Mouse (Mus musculus) megakaryocyte, adult 5-6 weeks (primary cell): ENCODE data around the gene Asb11. TPM values are rescaled to one million over a fixed set of nuclear protein-coding genes. Genes with fewer than 3 reads are reported as not detected.
A peak's percentile ranks its signal among the peaks of the same experiment; 100 is the strongest.

Source experiments
- ATAC-seq: 2 replicates; pipeline ENCODE4 v1.8.0; 2016; ENCODE audit warnings: mild to moderate bottlenecking, inconsistent platforms; ENCODE audit not compliant: poor library complexity, severe bottlenecking
- total RNA-seq, 2 experiments: library from RNA; stranded (forward) in 1 of 2; stranded (reverse) in 1 of 2; fragments of 153-499, 151-499 nt in 1 of 2; fragments of 221-1000, 200-1000 nt in 1 of 2; gene quantifications; 2 replicates each; pipeline versions ENCODE4 v1.2.3 to v1.2.4; 2015 to 2017

Gene Asb11
- total RNA-seq, 2 experiments from 2014 or later: not detected

DNA sequence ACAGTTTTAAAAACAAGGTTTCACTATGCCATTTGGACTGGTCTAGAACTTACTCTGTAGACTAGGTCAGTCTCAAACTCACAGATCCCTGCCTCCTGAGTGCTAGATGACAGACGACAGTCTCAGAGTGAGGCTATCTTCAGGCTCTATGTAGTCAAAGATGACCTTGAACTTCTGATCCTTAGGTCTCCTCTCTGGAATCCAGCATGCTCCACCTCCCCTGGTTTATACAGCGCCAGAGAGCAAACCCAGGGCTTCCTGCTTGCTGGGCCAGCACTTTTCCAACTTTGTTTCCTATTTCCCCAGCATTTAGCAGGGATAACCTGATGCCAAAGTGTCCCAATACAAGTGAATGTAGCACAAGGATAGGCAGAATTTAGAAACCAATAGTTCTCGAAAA, 3.9 kb downstream of the Asb11 start:
- ATAC-seq: no peak

DNA sequence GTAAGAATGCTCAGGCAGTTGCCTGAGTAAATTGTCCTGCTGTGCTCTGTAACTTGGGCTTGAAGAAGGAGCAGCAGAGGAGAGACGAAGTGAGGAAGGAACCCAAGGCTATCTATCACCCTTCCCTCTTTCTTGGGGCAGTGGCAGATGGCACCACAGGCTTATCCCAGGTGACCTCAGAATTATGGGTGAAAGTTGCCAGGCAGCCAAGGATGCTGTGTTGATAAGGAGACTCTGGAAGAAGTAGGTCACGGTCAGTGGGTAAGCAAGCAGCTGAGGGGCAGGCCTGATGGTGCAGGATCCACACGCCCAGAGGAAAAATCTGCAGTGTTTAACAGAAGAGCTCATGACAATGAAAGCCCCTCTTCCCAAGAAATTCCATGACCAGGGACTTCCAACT, 4.5 kb downstream of the Asb11 start:
- no peak for ATAC-seq

DNA sequence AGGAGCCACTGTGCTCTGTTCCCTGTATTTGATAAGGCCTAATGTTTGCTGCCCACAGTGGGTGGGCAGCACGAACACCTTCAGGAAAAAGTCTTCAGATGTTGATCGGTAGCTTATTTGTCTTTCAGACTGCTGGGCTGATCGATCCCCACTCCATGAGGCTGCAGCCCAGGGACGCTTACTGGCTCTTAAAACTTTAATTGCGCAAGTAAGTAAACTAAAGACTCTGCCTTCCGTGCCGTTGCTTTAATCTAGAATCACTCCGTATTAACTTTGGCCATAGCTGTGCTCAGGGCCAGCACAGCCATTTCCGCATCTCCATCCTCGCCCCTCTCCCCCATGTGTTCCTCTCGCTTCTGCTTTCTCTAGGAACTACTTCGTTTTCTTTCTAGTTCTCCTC, 8.8 kb downstream of the Asb11 start:
- ATAC-seq: no peak

DNA sequence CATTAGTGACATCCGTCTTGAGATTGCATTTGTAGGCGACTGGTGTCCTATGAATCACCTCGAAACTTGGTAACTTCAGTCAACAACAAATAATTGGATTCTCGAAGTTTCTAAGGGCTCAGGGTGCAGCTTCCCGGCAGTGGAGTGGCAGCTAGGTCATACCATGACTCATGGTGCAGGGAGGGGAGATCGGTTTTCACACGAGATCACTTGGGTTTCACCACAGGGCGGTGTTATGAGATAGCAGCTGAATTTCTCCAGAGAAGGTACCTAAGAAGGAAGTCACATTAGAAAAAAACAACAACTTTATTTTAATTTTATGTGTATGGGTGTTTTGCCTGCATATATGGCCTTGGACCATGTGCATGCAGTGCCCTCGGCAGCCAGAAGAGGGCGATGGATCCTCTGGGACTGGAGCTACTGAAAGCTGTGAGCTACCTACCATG, 9.3 kb downstream of the Asb11 start:
- peak; percentile 62; the same call in 1 of the 2 replicates for ATAC-seq

DNA sequence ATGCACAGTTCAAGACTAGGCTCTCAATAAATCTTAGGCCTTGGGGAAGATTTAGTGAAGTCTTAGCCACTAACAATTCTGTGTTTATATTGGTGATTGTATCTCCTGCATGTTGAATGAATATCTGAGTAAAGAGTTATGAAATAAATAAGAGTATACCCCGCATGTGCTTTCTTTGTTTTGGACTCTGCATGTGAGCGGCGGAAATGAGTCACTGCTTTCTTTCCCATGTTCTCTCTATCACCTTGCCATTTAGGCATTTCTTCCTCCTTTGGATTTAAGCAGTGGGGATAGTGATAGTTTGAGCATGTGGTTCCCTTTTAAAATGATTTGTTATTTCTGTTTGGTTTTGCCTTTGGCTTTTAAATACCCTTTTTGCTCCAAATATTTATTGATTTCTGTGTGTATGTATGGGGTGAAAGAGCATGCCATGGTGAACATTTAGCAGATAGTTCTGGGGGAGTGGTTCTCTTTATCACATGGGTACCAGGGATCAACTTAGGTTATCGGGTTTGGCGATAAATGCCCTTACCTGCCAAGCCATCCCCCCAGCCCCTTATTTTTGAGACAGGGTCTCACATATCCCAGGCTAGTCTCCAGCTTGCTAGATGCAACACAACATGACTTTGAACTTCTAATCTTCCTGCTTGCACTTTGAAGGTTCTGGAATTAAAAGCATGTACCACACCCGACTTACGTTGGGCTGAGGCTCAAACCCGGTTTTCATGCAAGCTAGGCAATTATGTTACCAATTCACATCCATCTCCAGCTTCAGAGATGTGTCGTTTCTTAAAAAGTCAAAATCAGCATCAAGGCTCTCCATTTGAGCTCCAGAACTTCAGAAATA, 10.3 kb downstream of the Asb11 start:
- no peak for ATAC-seq

DNA sequence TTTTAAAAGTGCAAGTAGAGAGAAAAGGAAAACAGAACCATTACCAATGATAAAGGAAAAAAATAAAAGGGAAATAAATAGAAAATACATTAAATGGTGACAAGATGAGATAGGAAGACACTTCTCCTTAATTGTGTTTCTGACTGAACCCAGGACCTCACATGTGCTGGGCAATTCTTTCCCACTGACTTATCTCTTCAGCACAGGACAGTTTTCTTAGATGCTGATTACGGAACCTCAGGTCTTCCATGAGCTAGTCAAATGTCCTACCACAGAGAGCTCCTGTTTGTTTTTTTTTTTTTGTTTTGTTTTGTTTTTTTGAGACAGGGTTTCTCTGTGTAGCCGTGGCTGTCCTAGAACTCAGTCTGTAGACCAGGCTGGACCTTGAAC, 10.9 kb downstream of the Asb11 start:
- ATAC-seq: no peak

DNA sequence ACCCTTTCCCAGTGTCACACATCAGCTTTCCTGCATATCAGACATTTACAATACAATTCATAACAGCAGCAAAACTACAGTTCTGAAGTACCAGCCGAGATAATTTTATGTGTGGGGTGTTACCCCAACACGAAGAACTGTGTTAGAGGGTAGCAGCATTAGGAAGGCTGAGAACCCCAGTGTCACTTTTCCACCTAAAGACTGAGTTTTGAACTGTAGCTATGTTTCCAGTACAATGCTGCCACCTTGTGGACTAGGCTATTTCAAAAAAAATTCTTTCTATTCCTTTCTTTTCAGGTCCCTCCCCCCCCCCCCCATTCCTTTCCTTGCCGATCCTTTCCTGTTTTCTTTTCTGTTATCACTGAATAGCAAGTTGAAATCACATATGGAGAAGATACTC, 12.4 kb downstream of the Asb11 start:
- peak; percentile 73 for ATAC-seq

DNA sequence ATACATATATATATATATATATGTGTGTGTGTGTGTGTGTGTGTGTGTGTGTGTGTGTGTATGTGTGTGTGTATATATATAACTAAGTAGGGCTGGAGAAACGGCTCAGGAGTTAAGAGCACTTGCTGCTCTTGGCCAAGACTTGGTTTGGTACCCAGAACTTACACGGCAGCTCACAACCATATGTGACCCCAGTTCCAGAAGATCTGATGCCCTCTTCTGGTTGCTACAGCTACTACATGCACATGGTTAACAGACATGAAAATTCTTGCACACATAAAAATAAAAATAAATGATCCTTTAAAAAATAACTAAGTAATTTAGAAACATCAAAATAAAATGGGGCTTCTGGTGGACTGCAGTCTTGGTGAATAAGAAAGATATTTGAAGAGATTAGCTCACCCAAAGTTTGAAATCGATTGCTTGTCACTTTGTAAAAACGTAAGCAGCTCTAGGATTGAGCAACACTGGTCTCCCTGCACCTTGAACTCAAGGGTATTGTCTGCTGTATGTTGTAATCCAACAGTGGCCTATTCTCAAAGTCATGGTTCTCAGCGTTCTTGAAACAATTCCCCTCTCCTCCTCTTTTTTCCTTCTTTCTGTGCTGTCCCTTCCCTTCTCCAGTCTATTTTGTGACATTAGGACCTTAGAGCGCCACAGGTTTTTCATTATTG, 22.5 kb downstream of the Asb11 start:
- ATAC-seq: no peak

DNA sequence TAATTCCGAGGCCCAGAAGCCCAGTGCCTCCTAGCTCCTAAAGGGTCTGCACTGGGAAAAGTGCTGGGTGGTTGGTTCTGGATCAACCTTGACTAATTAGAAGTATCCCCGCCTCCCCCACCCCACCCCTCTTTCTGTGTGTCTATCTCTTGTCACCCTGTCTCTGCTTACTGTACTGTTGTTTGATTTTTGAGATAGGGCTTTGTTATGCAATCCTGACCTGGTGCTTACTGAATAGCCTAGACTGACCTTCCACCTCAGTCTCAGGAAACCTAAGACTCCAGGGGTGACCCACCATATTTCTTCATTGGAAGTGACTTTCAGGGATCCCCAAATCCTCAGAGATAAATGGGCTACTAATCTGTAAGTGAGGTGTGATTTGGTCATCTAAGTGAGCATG, 65.5 kb downstream of the Asb11 start:
- no peak for ATAC-seq

DNA sequence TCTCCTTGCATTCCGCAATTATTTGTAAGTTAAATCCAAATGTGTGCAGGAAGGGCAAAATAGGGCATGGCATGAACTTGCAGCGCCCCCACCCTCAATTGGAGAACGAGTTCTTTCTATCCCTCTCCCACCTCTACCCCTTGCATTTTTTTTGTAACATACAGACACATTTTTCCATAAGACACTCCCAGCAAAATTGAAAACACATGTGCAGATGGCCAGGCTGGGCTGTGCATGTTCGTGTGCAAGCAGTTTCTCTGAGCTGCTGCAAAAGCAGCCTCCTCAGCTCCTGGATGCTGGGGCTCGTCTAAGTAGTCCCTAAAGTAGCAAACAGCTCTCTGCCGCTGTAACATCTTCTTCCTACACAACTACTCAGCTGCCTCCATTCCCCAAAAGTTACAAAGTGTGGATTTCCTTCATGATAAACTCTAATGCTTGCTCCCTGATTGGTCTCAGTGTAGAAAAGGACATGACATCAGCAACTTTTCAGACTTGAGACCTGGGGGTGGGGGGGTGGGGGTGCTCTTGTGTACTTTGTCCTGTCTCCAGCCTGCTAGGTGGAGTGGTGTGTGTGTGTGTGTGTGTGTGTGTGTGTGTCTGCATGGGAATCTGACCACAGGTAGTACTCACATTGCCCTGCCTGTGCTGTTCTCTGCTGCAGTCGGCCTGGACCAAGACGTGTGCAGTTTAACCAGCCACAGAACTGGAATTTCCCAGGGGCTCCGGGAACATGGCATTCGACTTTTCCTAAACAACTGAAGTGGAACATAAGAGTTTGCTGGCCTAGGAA, 69.1 kb downstream of the Asb11 start, which contains the start of gene Asb9:
Gene Asb9 (plus strand): TSS at position 619 of the 790 bp plus-strand sequence.
- ATAC-seq: no peak

DNA sequence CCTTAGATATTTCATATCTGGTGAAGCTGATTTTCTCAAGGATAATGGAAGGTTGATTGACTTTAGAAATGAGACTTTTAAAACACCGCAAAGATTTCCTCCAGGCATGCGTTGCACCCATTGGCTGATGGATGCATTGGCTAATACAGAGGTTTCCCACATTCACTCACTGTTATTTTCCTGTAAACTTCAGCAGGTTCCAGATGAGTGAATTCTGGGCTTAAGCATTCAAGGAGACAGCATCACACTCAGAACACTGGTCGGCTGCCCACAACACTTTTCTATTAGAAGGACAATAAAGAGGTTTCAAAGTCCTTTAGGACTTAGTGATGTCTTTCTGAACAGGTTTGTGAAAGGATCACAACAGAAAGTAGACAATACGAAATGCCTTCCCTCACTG, 70.3 kb downstream of the Asb11 start:
- no peak for ATAC-seq

DNA sequence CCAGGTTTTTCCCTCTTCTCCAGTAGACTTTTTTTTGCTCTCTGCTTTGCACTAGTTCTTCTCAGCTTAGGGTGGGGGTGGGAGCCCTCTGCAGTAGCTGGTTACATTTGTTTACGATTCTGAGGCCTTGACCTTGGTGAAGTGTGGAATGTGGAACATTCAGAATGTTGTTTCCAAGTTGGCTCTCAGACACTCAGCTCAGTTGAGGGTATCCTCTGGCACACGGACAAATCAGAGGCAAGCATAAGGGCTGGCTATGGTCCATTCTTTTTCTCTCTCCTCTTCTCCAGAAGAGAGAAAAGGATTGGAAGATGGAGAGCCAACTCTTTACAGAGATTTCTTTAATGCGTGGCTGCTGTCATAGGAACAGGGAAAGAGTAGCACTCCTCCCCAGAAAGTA, 71.9 kb downstream of the Asb11 start:
- ATAC-seq: no peak

Other genes with a start within 250 kb of the Asb11 start
- 27.4 and 30.8 TPM in 2 replicates for gene Bmx, start 178.8 kb upstream of the Asb11 start, total RNA-seq (2015)
- gene Bmx, start 178.8 kb upstream of the Asb11 start, total RNA-seq (2017): 40.8 and 42.4 TPM in 2 replicates
- 3.9 and 6.1 TPM in 2 replicates for gene Pir, start 167.6 kb upstream of the Asb11 start, total RNA-seq (2015)
- 1.7 and 2.8 TPM in 2 replicates for gene Pir, start 167.6 kb upstream of the Asb11 start, total RNA-seq (2017)
- gene Vegfd, start 63.6 kb upstream of the Asb11 start, total RNA-seq (2015): 0.16 TPM in 1 of 2 replicates, not detected in the other
- not detected in 2 replicates for gene Vegfd, start 63.6 kb upstream of the Asb11 start, total RNA-seq (2017)
- 6.6 and 7.2 TPM in 2 replicates for gene Piga, start 17.2 kb upstream of the Asb11 start, total RNA-seq (2015)
- gene Piga, start 17.2 kb upstream of the Asb11 start, total RNA-seq (2017): 9.4 and 9.9 TPM in 2 replicates
- not detected in 2 replicates for gene Asb9, start 69.3 kb downstream of the Asb11 start, total RNA-seq (2015)
- not detected in 2 replicates for gene Asb9, start 69.3 kb downstream of the Asb11 start, total RNA-seq (2017)